Mouse (Mus musculus): ENCODE measurements at regions not wholly inside any gene's neighbourhood (a gene's known extent, or its start where the extent isn't known, plus 50 kb on each side); places are given as distances from the start of the nearest gene placed in this dataset.

GRCm38 (mm10) chr15:74426989-74427388, 209.2 kb downstream of the Mroh4 start:
- no peak for ATAC-seq (ENCODE audit: low FRiP score, low TSS enrichment)
- H3K4me3 ChIP-seq (ENCODE audit: low read length), result no peak overlapping the region
- H3K4me1 ChIP-seq (ENCODE audit: insufficient read depth, low read length), result no peaks in the 10 kb centered on the region
- H3K36me3 ChIP-seq (ENCODE audit: insufficient read depth, low read length), result no peaks in the 10 kb centered on the region
- H3K9ac ChIP-seq (replicated peaks; ENCODE audit: low read length), result no peak overlapping the region
- H3K27me3 ChIP-seq (ENCODE audit: insufficient read depth, low read length), result no peaks in the 10 kb centered on the region
- H3K9me3 ChIP-seq (ENCODE audit: low read length), result no peaks in the 10 kb centered on the region
- no peak overlapping the region for H3K4me2 ChIP-seq (replicated peaks; ENCODE audit: low read depth, low read length)
- WGBS, result 81% methylated on average over 6 of the region's 6 CpGs
- H3K27ac ChIP-seq (ENCODE audit: low read length), result no peak overlapping the region

- Histone ChIP-seq H3K4me2 (replicated peaks; ENCODE audit: low read depth, low read length) (no peak overlapping the region), H3K9ac (replicated peaks; ENCODE audit: low read length) (no peak overlapping the region), H3K9me3 (ENCODE audit: low read length) (no peaks in the 10 kb centered on the region), H3K27me3 (ENCODE audit: insufficient read depth, low read length) (no peaks in the 10 kb centered on the region), H3K36me3 (ENCODE audit: insufficient read depth, low read length) (no peaks in the 10 kb centered on the region), H3K4me3 (ENCODE audit: low read length) (no peak overlapping the region), H3K4me1 (ENCODE audit: insufficient read depth, low read length) (no peaks in the 10 kb centered on the region), H3K27ac (ENCODE audit: low read length) (no peak overlapping the region)
- no peak for ATAC-seq (ENCODE audit: low FRiP score, low TSS enrichment)
- 84% methylated on average over 3 of the region's 3 CpGs for WGBS
Measured at GRCm38 (mm10) chr15:74423001-74423400, 213.2 kb downstream of the Mroh4 start.

GRCm38 (mm10) chr15:74420550-74420949, 215.6 kb downstream of the Mroh4 start:
- Histone ChIP-seq H3K4me3 (ENCODE audit: low read length) (no peak overlapping the region), H3K4me1 (ENCODE audit: insufficient read depth, low read length) (no peaks in the 10 kb centered on the region)

GRCm38 (mm10) chr15:74418635-74419034, 217.5 kb downstream of the Mroh4 start:
- Histone ChIP-seq H3K27ac (ENCODE audit: low read length) (no peak overlapping the region), H3K4me2 (replicated peaks; ENCODE audit: low read depth, low read length) (no peak overlapping the region), H3K9me3 (ENCODE audit: low read length) (no peaks in the 10 kb centered on the region), H3K27me3 (ENCODE audit: insufficient read depth, low read length) (no peaks in the 10 kb centered on the region), H3K36me3 (ENCODE audit: insufficient read depth, low read length) (no peaks in the 10 kb centered on the region), H3K9ac (replicated peaks; ENCODE audit: low read length) (no peak overlapping the region), H3K4me3 (ENCODE audit: low read length) (no peak overlapping the region), H3K4me1 (ENCODE audit: insufficient read depth, low read length) (no peaks in the 10 kb centered on the region)
- WGBS, result 76% methylated on average over 7 of the region's 7 CpGs
- no peak for ATAC-seq (ENCODE audit: low FRiP score, low TSS enrichment)

More at GRCm38 (mm10) chr15:74420550-74420949, 215.6 kb downstream of the Mroh4 start:
- H3K4me2 ChIP-seq (replicated peaks; ENCODE audit: low read depth, low read length), result no peak overlapping the region
- WGBS, result 66% methylated on average over 8 of the region's 8 CpGs
- ATAC-seq (ENCODE audit: low FRiP score, low TSS enrichment), result no peak
- H3K27ac ChIP-seq (ENCODE audit: low read length), result no peak overlapping the region
- H3K9ac ChIP-seq (replicated peaks; ENCODE audit: low read length), result no peak overlapping the region
- no peaks in the 10 kb centered on the region for H3K9me3 ChIP-seq (ENCODE audit: low read length)
- no peaks in the 10 kb centered on the region for H3K36me3 ChIP-seq (ENCODE audit: insufficient read depth, low read length)
- no peaks in the 10 kb centered on the region for H3K27me3 ChIP-seq (ENCODE audit: insufficient read depth, low read length)

GRCm38 (mm10) chr15:74413217-74413616, 222.9 kb downstream of the Mroh4 start:
- 51% methylated on average over 10 of the region's 10 CpGs for WGBS
- Histone ChIP-seq H3K9ac (replicated peaks; ENCODE audit: low read length) (no peak overlapping the region), H3K4me1 (ENCODE audit: insufficient read depth, low read length) (no peaks in the 10 kb centered on the region), H3K36me3 (ENCODE audit: insufficient read depth, low read length) (no peaks in the 10 kb centered on the region), H3K9me3 (ENCODE audit: low read length) (no peaks in the 10 kb centered on the region), H3K4me2 (replicated peaks; ENCODE audit: low read depth, low read length) (no peak overlapping the region), H3K27me3 (ENCODE audit: insufficient read depth, low read length) (no peaks in the 10 kb centered on the region), H3K4me3 (ENCODE audit: low read length) (no peak overlapping the region), H3K27ac (ENCODE audit: low read length) (no peak overlapping the region)
- no peak for ATAC-seq (ENCODE audit: low FRiP score, low TSS enrichment)

- Histone ChIP-seq H3K27me3 (ENCODE audit: insufficient read depth, low read length) (no peaks in the 10 kb centered on the region), H3K27ac (ENCODE audit: low read length) (no peak overlapping the region), H3K9me3 (ENCODE audit: low read length) (no peaks in the 10 kb centered on the region), H3K36me3 (ENCODE audit: insufficient read depth, low read length) (no peaks in the 10 kb centered on the region), H3K4me1 (ENCODE audit: insufficient read depth, low read length) (no peaks in the 10 kb centered on the region), H3K4me2 (replicated peaks; ENCODE audit: low read depth, low read length) (no peak overlapping the region), H3K9ac (replicated peaks; ENCODE audit: low read length) (no peak overlapping the region), H3K4me3 (ENCODE audit: low read length) (no peak overlapping the region)
- 85% methylated on average over 3 of the region's 3 CpGs for WGBS
- ATAC-seq (ENCODE audit: low FRiP score, low TSS enrichment), result no peak
Measured at GRCm38 (mm10) chr15:74412261-74412660, 223.9 kb downstream of the Mroh4 start.

- Histone ChIP-seq H3K4me2 (replicated peaks; ENCODE audit: low read depth, low read length) (no peak overlapping the region), H3K4me3 (ENCODE audit: low read length) (no peak overlapping the region), H3K27ac (ENCODE audit: low read length) (no peak overlapping the region), H3K36me3 (ENCODE audit: insufficient read depth, low read length) (no peaks in the 10 kb centered on the region), H3K9ac (replicated peaks; ENCODE audit: low read length) (no peak overlapping the region), H3K27me3 (ENCODE audit: insufficient read depth, low read length) (no peaks in the 10 kb centered on the region), H3K4me1 (ENCODE audit: insufficient read depth, low read length) (no peaks in the 10 kb centered on the region), H3K9me3 (ENCODE audit: low read length) (no peaks in the 10 kb centered on the region)
- 75% methylated on average over 3 of the region's 3 CpGs for WGBS
- ATAC-seq (ENCODE audit: low FRiP score, low TSS enrichment), result no peak
Measured at GRCm38 (mm10) chr15:74411097-74411496, 225.1 kb downstream of the Mroh4 start.

- H3K4me1 ChIP-seq (ENCODE audit: insufficient read depth, low read length), result no peaks in the 10 kb centered on the region
- no peak overlapping the region for H3K9ac ChIP-seq (replicated peaks; ENCODE audit: low read length)
- H3K36me3 ChIP-seq (ENCODE audit: insufficient read depth, low read length), result no peaks in the 10 kb centered on the region
- no peak overlapping the region for H3K4me3 ChIP-seq (ENCODE audit: low read length)
- no peak overlapping the region for H3K4me2 ChIP-seq (replicated peaks; ENCODE audit: low read depth, low read length)
- no peaks in the 10 kb centered on the region for H3K9me3 ChIP-seq (ENCODE audit: low read length)
- WGBS, result 68% methylated on average over 6 of the region's 6 CpGs
- H3K27me3 ChIP-seq (ENCODE audit: insufficient read depth, low read length), result no peaks in the 10 kb centered on the region
- no peak for ATAC-seq (ENCODE audit: low FRiP score, low TSS enrichment)
- H3K27ac ChIP-seq (ENCODE audit: low read length), result no peak overlapping the region
Measured at GRCm38 (mm10) chr15:74404866-74405265, 231.3 kb downstream of the Mroh4 start.

GRCm38 (mm10) chr15:74401275-74401674, 234.9 kb downstream of the Mroh4 start:
- Histone ChIP-seq H3K4me3 (ENCODE audit: low read length) (no peak overlapping the region), H3K9me3 (ENCODE audit: low read length) (no peaks in the 10 kb centered on the region), H3K27ac (ENCODE audit: low read length) (no peak overlapping the region), H3K36me3 (ENCODE audit: insufficient read depth, low read length) (no peaks in the 10 kb centered on the region), H3K4me2 (replicated peaks; ENCODE audit: low read depth, low read length) (no peak overlapping the region), H3K4me1 (ENCODE audit: insufficient read depth, low read length) (no peaks in the 10 kb centered on the region), H3K9ac (replicated peaks; ENCODE audit: low read length) (no peak overlapping the region), H3K27me3 (ENCODE audit: insufficient read depth, low read length) (no peaks in the 10 kb centered on the region)
- 84% methylated on average over 7 of the region's 7 CpGs for WGBS
- ATAC-seq (ENCODE audit: low FRiP score, low TSS enrichment), result no peak

- Histone ChIP-seq H3K9me3 (ENCODE audit: low read length) (no peaks in the 10 kb centered on the region), H3K36me3 (ENCODE audit: insufficient read depth, low read length) (no peaks in the 10 kb centered on the region), H3K27ac (ENCODE audit: low read length) (no peak overlapping the region), H3K4me1 (ENCODE audit: insufficient read depth, low read length) (no peaks in the 10 kb centered on the region), H3K9ac (replicated peaks; ENCODE audit: low read length) (no peak overlapping the region), H3K4me2 (replicated peaks; ENCODE audit: low read depth, low read length) (no peak overlapping the region), H3K27me3 (ENCODE audit: insufficient read depth, low read length) (no peaks in the 10 kb centered on the region), H3K4me3 (ENCODE audit: low read length) (no peak overlapping the region)
- WGBS, result 91% methylated on average over 8 of the region's 8 CpGs
- ATAC-seq (ENCODE audit: low FRiP score, low TSS enrichment), result no peak
Measured at GRCm38 (mm10) chr15:74396029-74396428, 240.1 kb downstream of the Mroh4 start.

- ATAC-seq (ENCODE audit: low FRiP score, low TSS enrichment), result no peak
- Histone ChIP-seq H3K4me3 (ENCODE audit: low read length) (no peak overlapping the region), H3K4me1 (ENCODE audit: insufficient read depth, low read length) (no peaks in the 10 kb centered on the region), H3K9me3 (ENCODE audit: low read length) (no peaks in the 10 kb centered on the region), H3K27ac (ENCODE audit: low read length) (no peak overlapping the region), H3K27me3 (ENCODE audit: insufficient read depth, low read length) (no peaks in the 10 kb centered on the region), H3K36me3 (ENCODE audit: insufficient read depth, low read length) (no peaks in the 10 kb centered on the region), H3K9ac (replicated peaks; ENCODE audit: low read length) (no peak overlapping the region), H3K4me2 (replicated peaks; ENCODE audit: low read depth, low read length) (no peak overlapping the region)
- 20% methylated on average over 3 of the region's 3 CpGs for WGBS
Measured at GRCm38 (mm10) chr15:74387533-74387932, 248.6 kb downstream of the Mroh4 start.
